Mouse (Mus musculus): Measurements from ENCODE around the gene Bnc2. TPM values are rescaled to one million over a fixed set of nuclear protein-coding genes. Genes with fewer than 3 reads are reported as not detected.

Gene Bnc2
- total and polyA plus RNA-seq, 2 experiments from 2014 or later, result 0.93 to 4.3 TPM

- Histone ChIP-seq H3K4me3 (ENCODE audit: low read depth, low read length) (peak overlapping the region; percentile 63; the same call in 1 of the 2 replicates), H3K9ac (replicated peaks; ENCODE audit: low read depth, low read length) (no peak overlapping the region; the same call in 1 of the 2 replicates), H3K9me3 (replicated peaks; ENCODE audit: control insufficient read depth, low read length) (no peaks in the 10 kb centered on the region), H3K4me1 (ENCODE audit: control insufficient read depth, insufficient read depth) (no peaks in the 10 kb centered on the region), H3K4me2 (ENCODE audit: low read depth, low read length) (peak overlapping the region; percentile 84), H3K36me3 (replicated peaks; ENCODE audit: control insufficient read depth, insufficient read depth, low read length) (no peaks in the 10 kb centered on the region), H3K27ac (ENCODE audit: low read depth) (no peak overlapping the region), H3K27me3 (ENCODE audit: control insufficient read depth, insufficient read depth, low read length) (peaks cover 15% of the 10 kb centered on the region)
- 71% methylated on average over 2 of the region's 2 CpGs for WGBS
- no peak for ATAC-seq (ENCODE audit: insufficient read depth, low read depth)
- TF ChIP-seq EP300 (IDR thresholded peaks at IDR 0.05; ENCODE audit: low read depth) (no peak), CTCF (IDR thresholded peaks at IDR 0.05; ENCODE audit: low read depth) (no peak)
- no peak for DNase-seq (ENCODE audit: low spot score)
Observed at GRCm38 (mm10) chr4:84544646-84545045, 130.4 kb downstream of the Bnc2 start.

GRCm38 (mm10) chr4:84540531-84540930 lies 134.5 kb downstream of the Bnc2 start:
- ATAC-seq (ENCODE audit: insufficient read depth, low read depth) (0 out of 2 replicates have a peak, but pooled peaks have one; percentile 19), DNase-seq (ENCODE audit: low spot score) (no peak)
- WGBS, result 34% methylated on average over 6 of the region's 6 CpGs
- Histone ChIP-seq H3K4me1 (ENCODE audit: control insufficient read depth, insufficient read depth) (no peaks in the 10 kb centered on the region), H3K27ac (ENCODE audit: low read depth) (no peak overlapping the region), H3K36me3 (replicated peaks; ENCODE audit: control insufficient read depth, insufficient read depth, low read length) (no peaks in the 10 kb centered on the region), H3K4me2 (ENCODE audit: low read depth, low read length) (no peak overlapping the region), H3K9me3 (replicated peaks; ENCODE audit: control insufficient read depth, low read length) (no peaks in the 10 kb centered on the region), H3K4me3 (ENCODE audit: low read depth, low read length) (no peak overlapping the region), H3K27me3 (ENCODE audit: control insufficient read depth, insufficient read depth, low read length) (peaks cover 5% of the 10 kb centered on the region; the same call in 1 of the 2 replicates), H3K9ac (replicated peaks; ENCODE audit: low read depth, low read length) (no peak overlapping the region)
- TF ChIP-seq EP300 (IDR thresholded peaks at IDR 0.05; ENCODE audit: low read depth), result no peak
- no peak for TF ChIP-seq CTCF (IDR thresholded peaks at IDR 0.05; ENCODE audit: low read depth)

- WGBS, result 83% methylated on average over 8 of the region's 8 CpGs
- H3K9me3 ChIP-seq (replicated peaks; ENCODE audit: control insufficient read depth, low read length), result no peaks in the 10 kb centered on the region
- TF ChIP-seq EP300 (IDR thresholded peaks at IDR 0.05; ENCODE audit: low read depth), result no peak
- no peak overlapping the region for H3K4me3 ChIP-seq (ENCODE audit: low read depth, low read length)
- no peak overlapping the region for H3K9ac ChIP-seq (replicated peaks; ENCODE audit: low read depth, low read length)
- no peak overlapping the region for H3K4me2 ChIP-seq (ENCODE audit: low read depth, low read length)
- ATAC-seq (ENCODE audit: insufficient read depth, low read depth) (no peak), DNase-seq (ENCODE audit: low spot score) (no peak)
- no peaks in the 10 kb centered on the region for H3K36me3 ChIP-seq (replicated peaks; ENCODE audit: control insufficient read depth, insufficient read depth, low read length)
- no peak overlapping the region for H3K27ac ChIP-seq (ENCODE audit: low read depth)
- H3K4me1 ChIP-seq (ENCODE audit: control insufficient read depth, insufficient read depth), result no peaks in the 10 kb centered on the region
- H3K27me3 ChIP-seq (ENCODE audit: control insufficient read depth, insufficient read depth, low read length), result peaks cover 4% of the 10 kb centered on the region; the same call in 1 of the 2 replicates
Observed at GRCm38 (mm10) chr4:84539396-84539795, 135.7 kb downstream of the Bnc2 start.

GRCm38 (mm10) chr4:84528886-84529789 lies 145.9 kb downstream of the Bnc2 start:
- H3K27me3 ChIP-seq (ENCODE audit: control insufficient read depth, insufficient read depth, low read length), result no peaks in the 10 kb centered on the region

GRCm38 (mm10) chr4:84528358-84528757 lies 146.7 kb downstream of the Bnc2 start:
- WGBS, result 80% methylated on average over 2 of the region's 2 CpGs
- peaks cover 6% of the 10 kb centered on the region; the same call in 1 of the 2 replicates for H3K4me1 ChIP-seq (ENCODE audit: control insufficient read depth, insufficient read depth)
- no peaks in the 10 kb centered on the region for H3K36me3 ChIP-seq (replicated peaks; ENCODE audit: control insufficient read depth, insufficient read depth, low read length)
- H3K27me3 ChIP-seq (ENCODE audit: control insufficient read depth, insufficient read depth, low read length), result no peaks in the 10 kb centered on the region
- no peak for ATAC-seq (ENCODE audit: insufficient read depth, low read depth)
- no peak overlapping the region for H3K9ac ChIP-seq (replicated peaks; ENCODE audit: low read depth, low read length)
- no peak for DNase-seq (ENCODE audit: low spot score)
- no peak overlapping the region for H3K4me3 ChIP-seq (ENCODE audit: low read depth, low read length)
- no peak for TF ChIP-seq CTCF (IDR thresholded peaks at IDR 0.05; ENCODE audit: low read depth)
- H3K4me2 ChIP-seq (ENCODE audit: low read depth, low read length), result no peak overlapping the region
- no peak overlapping the region for H3K27ac ChIP-seq (ENCODE audit: low read depth)
- no peaks in the 10 kb centered on the region for H3K9me3 ChIP-seq (replicated peaks; ENCODE audit: control insufficient read depth, low read length)

More at GRCm38 (mm10) chr4:84528886-84529789, 145.9 kb downstream of the Bnc2 start:
- 87% methylated on average over 11 of the region's 11 CpGs for WGBS
- TF ChIP-seq EP300 (IDR thresholded peaks at IDR 0.05; ENCODE audit: low read depth), result no peak
- TF ChIP-seq CTCF (IDR thresholded peaks at IDR 0.05; ENCODE audit: low read depth), result no peak
- ATAC-seq (ENCODE audit: insufficient read depth, low read depth) (no peak), DNase-seq (ENCODE audit: low spot score) (no peak)
- H3K36me3 ChIP-seq (replicated peaks; ENCODE audit: control insufficient read depth, insufficient read depth, low read length), result no peaks in the 10 kb centered on the region
- H3K4me3 ChIP-seq (ENCODE audit: low read depth, low read length), result no peak overlapping the region
- H3K9ac ChIP-seq (replicated peaks; ENCODE audit: low read depth, low read length), result no peak overlapping the region
- no peak overlapping the region for H3K4me2 ChIP-seq (ENCODE audit: low read depth, low read length)
- no peak overlapping the region for H3K27ac ChIP-seq (ENCODE audit: low read depth)
- H3K4me1 ChIP-seq (ENCODE audit: control insufficient read depth, insufficient read depth), result no peaks in the 10 kb centered on the region; the same call in 1 of the 2 replicates
- H3K9me3 ChIP-seq (replicated peaks; ENCODE audit: control insufficient read depth, low read length), result no peaks in the 10 kb centered on the region
